Mouse (Mus musculus) hindbrain, embryonic 12.5 days (tissue): ENCODE data around the gene Dtx2. TPM values are rescaled to one million over a fixed set of nuclear protein-coding genes. Genes with fewer than 3 reads are reported as not detected.
A peak's percentile ranks its signal among the peaks of the same experiment; 100 is the strongest.

Source experiments
- ATAC-seq: fragments of 200-750 bp; cut with Nextera tagmentation; 2 replicates; pipeline ENCODE4 v1.8.0; 2017; ENCODE audit warnings: moderate TSS enrichment; ENCODE audit not compliant: low FRiP score
- H3K27ac ChIP-seq: fragments of 300-500 bp; sonication (generic); 2 replicates; pipeline ENCODE4 v1.5.1; 2016; ENCODE audit warnings: mild to moderate bottlenecking
- H3K27me3 ChIP-seq: fragments of 300-500 bp; sonication (generic); 2 replicates; pipeline ENCODE4 v1.6.1; 2016; ENCODE audit warnings: mild to moderate bottlenecking
- H3K36me3 ChIP-seq: fragments of 300-500 bp; sonication (generic); 2 replicates; pipeline ENCODE4 v1.6.1; 2016; ENCODE audit warnings: mild to moderate bottlenecking
- H3K4me1 ChIP-seq: fragments of 300-500 bp; sonication (generic); 2 replicates; pipeline ENCODE4 v1.6.1; 2016
- H3K4me2 ChIP-seq: fragments of 300-500 bp; sonication (generic); replicated peaks from 2 replicates; pipeline ENCODE4 v1.6.1; 2016; ENCODE audit warnings: mild to moderate bottlenecking
- H3K4me3 ChIP-seq: fragments of 300-500 bp; sonication (generic); 2 replicates; pipeline ENCODE4 v1.5.1; 2016; ENCODE audit warnings: mild to moderate bottlenecking
- H3K9ac ChIP-seq: fragments of 300-500 bp; sonication (generic); 2 replicates; pipeline ENCODE4 v1.6.1; 2016; ENCODE audit warnings: mild to moderate bottlenecking, moderate library complexity
- H3K9me3 ChIP-seq: fragments of 300-500 bp; sonication (generic); replicated peaks from 2 replicates; pipeline ENCODE4 v1.6.1; 2016; ENCODE audit warnings: mild to moderate bottlenecking
- WGBS: fragments of 180-500 bp; shearing (Covaris S2); methylation state at CpG from one replicate; pipeline ENCODE4 v1.1.7; 2016; 5-methylcytosine and 5-hydroxymethylcytosine counted together
- polyA plus RNA-seq: library from polyadenylated mRNA; unstranded; fragments of >200 nt; fragmentation: Nextera tagmentation; extraction: Ambion mirVana; gene quantifications from 2 replicates; pipeline ENCODE4 v1.2.1, GENCODE M21; 2016

The Dtx2 gene
- polyA plus RNA-seq, 1 experiment from 2014 or later: 31.4 TPM

DNA sequence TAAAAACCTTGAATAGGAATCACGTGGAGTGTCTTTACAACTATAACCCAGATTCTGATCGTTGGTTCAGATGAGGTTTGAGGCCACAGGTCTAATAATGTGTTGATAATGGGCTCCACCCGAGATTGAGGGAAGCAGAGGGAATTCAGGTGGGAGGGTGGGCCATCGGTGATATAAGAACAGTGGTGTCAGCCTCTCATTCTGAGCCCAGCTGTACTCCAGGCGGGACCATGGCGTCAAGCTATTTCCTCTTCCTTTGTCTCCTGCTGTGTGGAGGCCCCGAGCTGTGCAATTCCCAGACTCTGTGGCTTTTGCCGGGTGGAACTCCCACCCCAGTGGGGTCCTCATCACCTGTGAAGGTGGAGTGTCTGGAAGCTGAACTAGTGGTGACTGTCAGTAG is 14.7 kb upstream of the Dtx2 start, which contains the start of gene Zp3:
TSS of gene Zp3 (plus strand) at position 196 of the 400 bp plus-strand sequence.
- no peak within 1 kb of the TSS for H3K27ac ChIP-seq
- H3K9me3 ChIP-seq: no peaks in the 10 kb centered on the region
- H3K36me3 ChIP-seq: no peaks in the 10 kb centered on the region
- no peak within 1 kb of the TSS for H3K4me3 ChIP-seq
- no peaks in the 10 kb centered on the region for H3K27me3 ChIP-seq
- ATAC-seq: no peak
- no peak within 1 kb of the TSS for H3K4me2 ChIP-seq
- WGBS: 65% methylated on average over 8 of the region's 8 CpGs
- H3K9ac ChIP-seq: no peak within 1 kb of the TSS
- H3K4me1 ChIP-seq: no peaks in the 10 kb centered on the region

DNA sequence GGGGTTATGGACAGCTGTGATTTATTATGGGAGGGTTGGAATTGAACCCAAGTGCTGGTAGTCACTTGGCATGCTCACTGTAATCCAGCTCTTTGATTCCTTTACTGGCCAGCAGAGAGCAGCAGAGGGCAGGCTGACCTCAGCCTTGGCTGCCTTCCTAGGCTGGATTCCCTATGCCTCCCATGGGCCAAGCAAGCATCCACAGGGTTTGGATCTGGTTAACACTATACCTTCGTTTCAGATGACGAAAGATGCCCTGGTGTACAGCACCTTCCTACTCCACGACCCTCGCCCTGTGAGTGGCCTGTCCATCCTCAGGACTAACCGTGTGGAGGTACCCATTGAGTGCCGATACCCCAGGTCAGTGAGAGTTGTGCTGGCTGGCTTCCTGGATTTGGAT is 12.2 kb upstream of the Dtx2 start:
- ATAC-seq: no peak
- H3K9me3 ChIP-seq: no peaks in the 10 kb centered on the region
- no peak overlapping the region for H3K27ac ChIP-seq
- H3K4me2 ChIP-seq: no peak overlapping the region
- no peak overlapping the region for H3K9ac ChIP-seq
- no peak overlapping the region for H3K4me3 ChIP-seq
- H3K27me3 ChIP-seq: no peaks in the 10 kb centered on the region
- WGBS: 39% methylated on average over 6 of the region's 6 CpGs
- no peaks in the 10 kb centered on the region for H3K36me3 ChIP-seq
- no peaks in the 10 kb centered on the region for H3K4me1 ChIP-seq

DNA sequence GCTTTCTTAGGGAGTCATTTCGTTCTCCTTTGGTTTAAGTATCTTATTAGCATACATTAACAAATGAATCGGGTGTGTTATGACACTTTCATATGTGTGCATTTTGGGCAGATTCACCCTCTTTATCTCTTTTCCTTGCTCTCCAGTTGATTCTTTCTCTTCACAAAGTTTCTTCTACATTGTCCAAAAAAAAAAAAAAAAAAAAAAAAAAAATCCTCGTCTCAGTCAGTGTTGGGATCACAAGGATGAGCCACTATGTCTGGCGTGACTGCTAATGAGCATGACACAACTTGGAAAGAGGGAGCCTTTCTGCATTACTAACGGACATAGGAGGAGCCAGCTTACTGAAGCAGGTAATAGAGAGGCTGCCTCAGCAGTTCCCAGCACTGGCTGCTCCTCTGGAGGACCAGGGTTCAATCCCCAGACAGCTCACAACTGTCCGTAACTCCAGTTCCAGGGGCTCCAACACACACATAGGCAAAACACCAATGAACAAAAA is 10.0 kb upstream of the Dtx2 start:
- 60% methylated on average over 6 of the region's 6 CpGs for WGBS
- Histone ChIP-seq H3K27ac (no peak overlapping the region), H3K4me2 (no peak overlapping the region), H3K27me3 (no peaks in the 10 kb centered on the region), H3K36me3 (no peaks in the 10 kb centered on the region), H3K9ac (no peak overlapping the region), H3K4me3 (no peak overlapping the region), H3K4me1 (no peaks in the 10 kb centered on the region), H3K9me3 (no peaks in the 10 kb centered on the region)
- ATAC-seq: no peak

DNA sequence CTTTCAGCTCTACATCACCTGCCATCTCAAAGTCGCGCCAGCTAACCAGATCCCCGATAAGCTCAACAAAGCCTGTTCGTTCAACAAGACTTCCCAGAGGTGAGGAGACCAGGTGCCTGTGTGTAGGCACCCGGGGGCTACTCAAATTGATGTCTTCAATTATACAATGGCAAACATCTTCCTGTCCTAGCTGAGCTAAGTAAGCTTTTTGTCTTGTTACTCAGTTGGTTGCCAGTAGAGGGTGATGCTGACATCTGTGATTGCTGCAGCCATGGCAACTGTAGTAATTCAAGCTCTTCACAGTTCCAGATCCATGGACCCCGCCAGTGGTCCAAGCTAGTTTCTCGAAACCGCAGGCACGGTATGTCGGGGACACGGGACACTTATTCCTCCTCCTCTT is 7.4 kb upstream of the Dtx2 start:
- Histone ChIP-seq H3K4me1 (no peaks in the 10 kb centered on the region), H3K9me3 (no peaks in the 10 kb centered on the region), H3K4me2 (no peak overlapping the region), H3K27me3 (no peaks in the 10 kb centered on the region), H3K4me3 (no peak overlapping the region), H3K9ac (no peak overlapping the region), H3K27ac (no peak overlapping the region), H3K36me3 (no peaks in the 10 kb centered on the region)
- WGBS: 62% methylated on average over 11 of the region's 11 CpGs
- ATAC-seq: no peak

DNA sequence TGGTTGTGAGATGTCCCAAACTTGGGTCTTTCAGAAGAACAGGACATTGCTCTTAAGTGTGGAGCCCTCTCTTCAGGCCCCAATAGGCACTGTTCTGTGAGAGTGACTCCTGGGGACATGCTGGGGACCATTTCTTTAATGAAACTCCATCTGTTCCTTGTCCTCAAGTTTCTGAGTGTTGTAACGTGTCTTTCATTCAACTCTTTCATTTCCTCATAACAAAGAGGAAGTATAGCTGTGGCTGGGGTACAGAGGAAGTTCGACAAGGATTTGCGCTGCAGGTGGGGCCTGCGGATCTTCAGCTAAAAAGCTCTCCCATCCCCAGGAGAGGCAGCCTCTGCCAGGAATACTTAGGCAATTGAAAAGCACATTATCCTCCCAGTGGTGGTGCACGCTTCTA is 4.0 kb upstream of the Dtx2 start:
- no peak overlapping the region for H3K27ac ChIP-seq
- 75% methylated on average over 5 of the region's 5 CpGs for WGBS
- H3K4me2 ChIP-seq: no peak overlapping the region
- no peak for ATAC-seq
- peaks cover 4% of the 10 kb centered on the region for H3K4me1 ChIP-seq
- no peaks in the 10 kb centered on the region for H3K36me3 ChIP-seq
- H3K4me3 ChIP-seq: no peak overlapping the region
- H3K9me3 ChIP-seq: no peaks in the 10 kb centered on the region
- no peaks in the 10 kb centered on the region for H3K27me3 ChIP-seq
- H3K9ac ChIP-seq: no peak overlapping the region

DNA sequence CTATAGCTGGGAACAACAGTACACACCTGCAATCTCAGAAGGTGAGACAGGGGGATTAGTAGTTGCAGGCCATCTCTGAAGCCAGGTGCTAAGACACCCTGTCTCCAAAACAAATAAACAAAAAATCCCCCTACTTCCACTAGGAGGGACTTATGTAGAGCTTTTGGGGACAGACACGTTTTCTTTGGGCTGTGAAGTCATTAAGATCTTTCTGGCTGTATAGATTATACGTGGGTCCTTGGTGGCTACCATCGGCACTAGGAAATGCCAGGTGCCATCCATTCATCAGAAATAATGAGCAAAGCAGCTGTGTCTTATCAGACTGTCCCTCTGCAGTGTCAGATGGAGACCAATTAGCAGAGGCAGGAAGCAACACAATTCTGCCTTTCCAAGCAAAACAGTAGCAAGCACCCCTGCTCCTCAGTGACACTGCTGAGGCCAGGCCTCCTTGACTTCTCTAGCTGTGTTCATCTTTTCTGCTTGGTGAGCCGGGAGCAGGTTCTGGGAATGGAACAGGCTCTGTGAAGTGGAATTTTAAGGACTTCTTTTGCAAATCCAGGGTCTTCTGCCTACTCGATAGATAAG is 1.1 kb upstream of the Dtx2 start:
- Histone ChIP-seq H3K9ac (no peak overlapping the region), H3K36me3 (peaks cover 21% of the 10 kb centered on the region), H3K27ac (no peak overlapping the region), H3K4me2 (no peak overlapping the region), H3K4me3 (no peak overlapping the region), H3K27me3 (no peaks in the 10 kb centered on the region), H3K4me1 (peaks cover 12% of the 10 kb centered on the region), H3K9me3 (no peaks in the 10 kb centered on the region)
- 56% methylated on average over 5 of the region's 5 CpGs for WGBS
- ATAC-seq: no peak

DNA sequence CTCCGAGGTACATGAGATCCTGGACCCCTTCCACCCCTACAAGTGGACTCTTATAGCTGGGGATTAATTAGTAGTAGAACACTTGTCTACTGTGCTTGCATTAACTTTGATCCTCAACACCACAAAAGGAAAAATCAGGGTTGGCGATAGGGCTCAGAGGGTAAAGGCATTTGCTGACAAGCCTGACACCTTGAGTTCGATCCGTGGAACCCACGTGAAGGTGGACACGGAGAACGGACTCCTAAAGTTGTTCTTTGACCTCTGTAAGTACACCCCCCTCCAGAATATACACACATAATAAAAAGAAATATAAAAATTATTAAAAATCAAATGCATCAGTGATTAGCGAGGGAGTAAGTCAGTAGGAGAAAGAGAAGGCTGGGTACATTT is 270 bp upstream of the Dtx2 start:
- Histone ChIP-seq H3K4me3 (0 out of 2 replicates have a peak overlapping the region, but pooled peaks have one; percentile 70), H3K9ac (no peak overlapping the region), H3K36me3 (peaks cover 29% of the 10 kb centered on the region), H3K27ac (no peak overlapping the region), H3K9me3 (no peaks in the 10 kb centered on the region), H3K4me1 (peaks cover 12% of the 10 kb centered on the region), H3K27me3 (no peaks in the 10 kb centered on the region), H3K4me2 (no peak overlapping the region)
- WGBS: 68% methylated on average over 8 of the region's 8 CpGs
- ATAC-seq: no peak; the same call in 1 of the 2 replicates

DNA sequence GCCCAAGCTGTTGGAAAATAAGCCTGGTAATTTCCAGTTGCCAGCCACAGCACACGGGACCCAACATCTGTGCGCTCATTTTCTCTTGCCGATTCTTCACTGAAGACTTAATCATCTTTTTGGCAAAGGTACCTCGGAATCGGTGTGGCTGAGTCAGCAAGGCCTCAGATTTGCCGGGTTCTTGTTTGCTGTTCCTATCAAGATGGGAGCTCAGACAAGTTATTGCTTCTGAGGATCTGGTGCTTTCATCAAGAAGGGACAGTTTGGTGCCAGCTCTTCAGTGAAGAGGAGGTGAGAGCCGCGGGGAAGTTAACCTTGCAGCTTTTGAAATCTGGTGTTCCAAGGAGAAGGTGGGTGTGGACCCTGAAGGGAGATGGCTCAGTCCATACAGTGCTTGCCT is 1.6 kb downstream of the Dtx2 start:
- no peak for ATAC-seq
- Histone ChIP-seq H3K27ac (no peak overlapping the region), H3K9me3 (no peaks in the 10 kb centered on the region), H3K4me3 (no peak overlapping the region), H3K27me3 (no peaks in the 10 kb centered on the region), H3K4me2 (peak overlapping the region; percentile 68; the same call in 1 of the 2 replicates), H3K9ac (no peak overlapping the region; the same call in 1 of the 2 replicates), H3K4me1 (peaks cover 12% of the 10 kb centered on the region), H3K36me3 (peaks cover 38% of the 10 kb centered on the region)
- WGBS: 95% methylated on average over 8 of the region's 8 CpGs

DNA sequence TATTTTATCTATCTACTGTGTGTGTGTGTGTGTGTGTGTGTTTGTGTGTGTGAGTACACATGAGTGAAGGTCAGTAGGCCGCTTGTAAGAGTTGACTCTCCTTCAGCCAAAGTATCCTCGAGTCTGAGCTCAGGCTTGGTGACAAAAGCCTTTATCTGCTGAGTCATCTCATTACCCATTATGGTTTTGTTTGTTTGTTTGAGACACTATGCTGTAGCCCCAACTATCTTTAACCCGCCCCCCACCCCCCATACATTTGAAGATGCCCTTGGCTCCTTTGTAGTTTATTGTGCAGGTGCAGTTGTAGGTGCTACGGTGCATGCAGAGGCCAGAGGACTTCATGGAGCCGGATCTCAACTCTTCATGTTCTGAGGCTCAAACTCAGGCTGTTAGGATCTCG is 6.6 kb downstream of the Dtx2 start:
- ATAC-seq: no peak
- H3K4me3 ChIP-seq: no peak overlapping the region
- 92% methylated on average over 6 of the region's 6 CpGs for WGBS
- H3K4me1 ChIP-seq: peaks cover 2% of the 10 kb centered on the region
- H3K9ac ChIP-seq: no peak overlapping the region
- no peak overlapping the region for H3K4me2 ChIP-seq
- no peak overlapping the region for H3K27ac ChIP-seq
- no peaks in the 10 kb centered on the region for H3K9me3 ChIP-seq
- peaks cover 48% of the 10 kb centered on the region for H3K36me3 ChIP-seq
- H3K27me3 ChIP-seq: no peaks in the 10 kb centered on the region

DNA sequence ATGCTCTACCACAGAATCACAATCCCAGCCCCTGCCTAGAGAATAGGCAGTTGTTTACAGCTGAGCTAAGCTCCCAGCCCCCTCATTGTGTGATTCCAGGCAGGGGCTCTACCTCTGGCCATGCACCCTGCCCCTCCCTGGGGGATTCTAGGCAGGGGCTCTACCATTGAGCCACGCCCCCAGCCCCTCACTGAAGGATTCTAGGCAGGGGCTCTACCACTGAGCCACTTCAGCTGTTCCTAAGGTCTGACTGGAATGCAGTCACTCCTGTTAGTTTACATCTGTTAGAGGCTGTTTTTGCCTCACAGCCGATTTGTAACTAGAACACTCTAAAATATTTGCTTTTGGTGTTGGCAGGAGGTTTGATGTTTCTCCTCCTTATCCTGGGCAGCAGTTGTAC is 7.7 kb downstream of the Dtx2 start:
- no peak overlapping the region for H3K27ac ChIP-seq
- H3K4me3 ChIP-seq: no peak overlapping the region
- H3K36me3 ChIP-seq: peaks cover 39% of the 10 kb centered on the region
- H3K4me1 ChIP-seq: no peaks in the 10 kb centered on the region; the same call in 1 of the 2 replicates
- 76% methylated on average over 2 of the region's 2 CpGs for WGBS
- no peaks in the 10 kb centered on the region for H3K27me3 ChIP-seq
- no peak for ATAC-seq
- no peak overlapping the region for H3K9ac ChIP-seq
- no peak overlapping the region for H3K4me2 ChIP-seq
- H3K9me3 ChIP-seq: no peaks in the 10 kb centered on the region

DNA sequence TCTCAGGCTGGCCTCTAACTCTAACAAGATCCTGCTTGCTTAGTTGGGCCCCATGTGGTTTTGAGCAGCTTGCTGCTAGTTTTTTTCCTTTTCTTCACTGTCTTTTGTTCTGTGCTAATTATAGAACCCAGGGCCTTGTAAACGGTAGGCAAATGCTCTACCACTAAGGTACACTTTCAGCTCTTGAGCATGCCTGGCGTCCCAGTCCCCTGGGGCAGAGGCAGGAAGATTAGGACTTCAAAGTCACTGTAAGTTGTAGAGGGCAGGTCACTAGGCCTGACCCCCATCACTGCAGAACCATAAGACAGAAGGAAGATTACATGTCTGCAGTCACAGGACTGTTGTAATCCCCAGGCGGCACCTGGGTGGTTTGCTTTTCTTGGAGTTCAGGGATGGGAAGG is 8.2 kb downstream of the Dtx2 start:
- Histone ChIP-seq H3K9ac (no peak overlapping the region), H3K36me3 (peaks cover 35% of the 10 kb centered on the region), H3K4me2 (no peak overlapping the region), H3K4me1 (no peaks in the 10 kb centered on the region; the same call in 1 of the 2 replicates), H3K4me3 (no peak overlapping the region), H3K9me3 (no peaks in the 10 kb centered on the region), H3K27me3 (no peaks in the 10 kb centered on the region), H3K27ac (no peak overlapping the region)
- no peak for ATAC-seq
- WGBS: 46% methylated on average over 3 of the region's 3 CpGs

DNA sequence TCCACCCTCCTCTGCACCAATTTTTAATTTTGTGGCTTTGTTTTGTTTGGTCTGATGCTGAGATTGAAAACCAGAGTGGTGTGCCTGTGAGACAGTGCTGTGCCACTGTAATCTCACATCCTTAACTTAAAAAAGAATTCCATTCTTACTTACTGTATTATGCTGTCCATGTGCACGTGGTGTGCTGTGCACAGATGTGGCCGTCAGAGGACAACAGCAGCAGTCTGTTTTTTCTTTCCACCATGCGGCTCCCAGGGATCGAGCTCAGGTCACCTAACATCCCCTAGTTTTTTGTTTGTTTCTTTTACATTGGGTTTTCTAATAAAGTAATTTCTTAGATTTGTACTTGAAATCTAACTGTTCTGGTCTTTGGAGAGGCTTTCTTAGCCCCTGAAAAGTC is 9.9 kb downstream of the Dtx2 start:
- WGBS: 78% methylated on average over 4 of the region's 4 CpGs
- Histone ChIP-seq H3K4me2 (no peak overlapping the region), H3K27me3 (no peaks in the 10 kb centered on the region), H3K9me3 (no peaks in the 10 kb centered on the region), H3K9ac (no peak overlapping the region), H3K4me1 (no peaks in the 10 kb centered on the region; the same call in 1 of the 2 replicates), H3K27ac (no peak overlapping the region), H3K36me3 (peaks cover 17% of the 10 kb centered on the region; the same call in 1 of the 2 replicates), H3K4me3 (no peak overlapping the region)
- no peak for ATAC-seq

DNA sequence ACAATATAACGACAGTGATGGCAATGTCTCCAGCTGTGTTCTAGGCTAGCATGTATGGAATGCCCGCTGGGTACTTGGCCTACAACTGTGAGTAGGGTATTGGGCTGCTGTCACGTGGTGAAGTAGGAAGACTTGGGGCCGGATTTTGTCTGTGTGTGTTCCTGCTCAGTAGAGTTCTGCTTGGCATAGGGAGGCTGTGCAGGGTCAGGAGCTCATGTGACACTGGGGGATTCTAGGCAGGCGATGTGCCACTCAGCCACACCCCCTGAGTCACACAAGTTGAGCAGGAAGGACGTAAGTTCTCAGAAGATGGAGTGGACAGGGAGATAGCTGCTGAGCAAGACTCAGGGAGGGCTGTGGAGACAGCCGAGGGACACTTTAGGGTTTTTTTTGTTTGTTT is 13.1 kb downstream of the Dtx2 start:
- ATAC-seq: no peak
- H3K27me3 ChIP-seq: no peaks in the 10 kb centered on the region
- no peak overlapping the region for H3K27ac ChIP-seq
- no peaks in the 10 kb centered on the region; the same call in 1 of the 2 replicates for H3K4me1 ChIP-seq
- H3K4me2 ChIP-seq: no peak overlapping the region
- no peak overlapping the region for H3K9ac ChIP-seq
- no peaks in the 10 kb centered on the region for H3K9me3 ChIP-seq
- WGBS: 81% methylated on average over 7 of the region's 7 CpGs
- peaks cover 29% of the 10 kb centered on the region for H3K36me3 ChIP-seq
- H3K4me3 ChIP-seq: no peak overlapping the region
